Mouse (Mus musculus): ENCODE results near the gene Unc119. TPM values are rescaled to one million over a fixed set of nuclear protein-coding genes. Genes with fewer than 3 reads are reported as not detected.

Gene Unc119
- total and polyA plus RNA-seq, 2 experiments from 2014 or later = 79.6 to 141 TPM

- DNase-seq (ENCODE audit: low spot score) (no peak), ATAC-seq (ENCODE audit: low FRiP score) (no peak)
- Histone ChIP-seq H3K36me3 (ENCODE audit: insufficient read depth, low read length) (no peaks in the 10 kb centered on the region), H3K4me2 (ENCODE audit: low read depth, low read length, poor library complexity, severe bottlenecking) (no peak overlapping the region), H3K4me1 (ENCODE audit: insufficient read depth, low read length) (no peaks in the 10 kb centered on the region), H3K9me3 (ENCODE audit: low read length) (no peaks in the 10 kb centered on the region), H3K4me3 (ENCODE audit: low read depth, low read length) (no peak overlapping the region), H3K9ac (replicated peaks; ENCODE audit: low read length, poor library complexity, severe bottlenecking) (no peak overlapping the region), H3K27ac (ENCODE audit: low read depth, low read length) (no peak overlapping the region), H3K27me3 (ENCODE audit: insufficient read depth, low read length) (no peaks in the 10 kb centered on the region)
- WGBS = 87% methylated on average over 3 of the region's 3 CpGs
- TF ChIP-seq CTCF (IDR thresholded peaks at IDR 0.05) = no peak
These were observed 37.7 kb downstream of the Unc119 start for GRCm38 (mm10) chr11:78380996-78381395.

- Histone ChIP-seq H3K4me2 (ENCODE audit: low read depth, low read length, poor library complexity, severe bottlenecking) (no peak overlapping the region), H3K9me3 (ENCODE audit: low read length) (no peaks in the 10 kb centered on the region), H3K4me3 (ENCODE audit: low read depth, low read length) (no peak overlapping the region), H3K27ac (ENCODE audit: low read depth, low read length) (no peak overlapping the region), H3K36me3 (ENCODE audit: insufficient read depth, low read length) (no peaks in the 10 kb centered on the region), H3K4me1 (ENCODE audit: insufficient read depth, low read length) (no peaks in the 10 kb centered on the region), H3K9ac (replicated peaks; ENCODE audit: low read length, poor library complexity, severe bottlenecking) (no peak overlapping the region), H3K27me3 (ENCODE audit: insufficient read depth, low read length) (no peaks in the 10 kb centered on the region)
- 83% methylated on average over 7 of the region's 7 CpGs for WGBS
- no peak for TF ChIP-seq CTCF (IDR thresholded peaks at IDR 0.05)
- DNase-seq (ENCODE audit: low spot score) (no peak), ATAC-seq (ENCODE audit: low FRiP score) (no peak)
These were observed 39.0 kb downstream of the Unc119 start for GRCm38 (mm10) chr11:78382286-78382685.

- no peak for TF ChIP-seq CTCF (IDR thresholded peaks at IDR 0.05)
- no peak overlapping the region for H3K4me2 ChIP-seq (ENCODE audit: low read depth, low read length, poor library complexity, severe bottlenecking)
- H3K4me1 ChIP-seq (ENCODE audit: insufficient read depth, low read length) = no peaks in the 10 kb centered on the region
- no peaks in the 10 kb centered on the region for H3K36me3 ChIP-seq (ENCODE audit: insufficient read depth, low read length)
- DNase-seq (ENCODE audit: low spot score) (peak; percentile 21), ATAC-seq (ENCODE audit: low FRiP score) (no peak)
- H3K27ac ChIP-seq (ENCODE audit: low read depth, low read length) = no peak overlapping the region
- WGBS = 24% methylated on average over 5 of the region's 5 CpGs
- H3K9ac ChIP-seq (replicated peaks; ENCODE audit: low read length, poor library complexity, severe bottlenecking) = no peak overlapping the region
- H3K9me3 ChIP-seq (ENCODE audit: low read length) = no peaks in the 10 kb centered on the region
- no peak overlapping the region for H3K4me3 ChIP-seq (ENCODE audit: low read depth, low read length)
- no peaks in the 10 kb centered on the region for H3K27me3 ChIP-seq (ENCODE audit: insufficient read depth, low read length)
These were observed 39.4 kb downstream of the Unc119 start for GRCm38 (mm10) chr11:78382701-78383100.

- H3K9me3 ChIP-seq (ENCODE audit: low read length) = no peaks in the 10 kb centered on the region
These were observed 42.5 kb downstream of the Unc119 start for GRCm38 (mm10) chr11:78385776-78386175.

GRCm38 (mm10) chr11:78386508-78387043 lies 43.3 kb downstream of the Unc119 start, which contains the start of gene Foxn1:
Foxn1 (minus strand) TSS chr11:78386558.
- Histone ChIP-seq H3K4me3 (ENCODE audit: low read depth, low read length) (no peak within 1 kb of the TSS), H3K27ac (ENCODE audit: low read depth, low read length) (no peak within 1 kb of the TSS), H3K27me3 (ENCODE audit: insufficient read depth, low read length) (no peaks in the 10 kb centered on the region), H3K9ac (replicated peaks; ENCODE audit: low read length, poor library complexity, severe bottlenecking) (no peak within 1 kb of the TSS), H3K4me2 (ENCODE audit: low read depth, low read length, poor library complexity, severe bottlenecking) (no peak within 1 kb of the TSS), H3K4me1 (ENCODE audit: insufficient read depth, low read length) (no peaks in the 10 kb centered on the region), H3K36me3 (ENCODE audit: insufficient read depth, low read length) (no peaks in the 10 kb centered on the region), H3K9me3 (ENCODE audit: low read length) (no peaks in the 10 kb centered on the region)
- no peak for DNase-seq (ENCODE audit: low spot score)
- TF ChIP-seq CTCF (IDR thresholded peaks at IDR 0.05) = no peak
- ATAC-seq (ENCODE audit: low FRiP score) = no peak
- 81% methylated on average over 14 of the region's 14 CpGs for WGBS

More at GRCm38 (mm10) chr11:78385776-78386175, 42.5 kb downstream of the Unc119 start:
- WGBS = 86% methylated on average over 10 of the region's 10 CpGs
- Histone ChIP-seq H3K4me2 (ENCODE audit: low read depth, low read length, poor library complexity, severe bottlenecking) (no peak overlapping the region), H3K4me1 (ENCODE audit: insufficient read depth, low read length) (no peaks in the 10 kb centered on the region), H3K4me3 (ENCODE audit: low read depth, low read length) (no peak overlapping the region), H3K27ac (ENCODE audit: low read depth, low read length) (no peak overlapping the region), H3K27me3 (ENCODE audit: insufficient read depth, low read length) (no peaks in the 10 kb centered on the region), H3K36me3 (ENCODE audit: insufficient read depth, low read length) (no peaks in the 10 kb centered on the region), H3K9ac (replicated peaks; ENCODE audit: low read length, poor library complexity, severe bottlenecking) (no peak overlapping the region)
- no peak for ATAC-seq (ENCODE audit: low FRiP score)
- no peak for TF ChIP-seq CTCF (IDR thresholded peaks at IDR 0.05)
- no peak for DNase-seq (ENCODE audit: low spot score)

- no peak for TF ChIP-seq CTCF (IDR thresholded peaks at IDR 0.05)
- no peak for ATAC-seq (ENCODE audit: low FRiP score)
These were observed 49.4 kb downstream of the Unc119 start for GRCm38 (mm10) chr11:78392728-78393127.

More at GRCm38 (mm10) chr11:78392728-78393127, 49.4 kb downstream of the Unc119 start:
- H3K4me1 ChIP-seq (ENCODE audit: insufficient read depth, low read length) = no peaks in the 10 kb centered on the region
- no peak overlapping the region for H3K27ac ChIP-seq (ENCODE audit: low read depth, low read length)
- no peaks in the 10 kb centered on the region for H3K27me3 ChIP-seq (ENCODE audit: insufficient read depth, low read length)
- no peak for DNase-seq (ENCODE audit: low spot score)
- no peak overlapping the region for H3K4me3 ChIP-seq (ENCODE audit: low read depth, low read length)
- no peaks in the 10 kb centered on the region for H3K9me3 ChIP-seq (ENCODE audit: low read length)
- 89% methylated on average over 3 of the region's 3 CpGs for WGBS
- H3K4me2 ChIP-seq (ENCODE audit: low read depth, low read length, poor library complexity, severe bottlenecking) = no peak overlapping the region
- no peak overlapping the region for H3K9ac ChIP-seq (replicated peaks; ENCODE audit: low read length, poor library complexity, severe bottlenecking)
- no peaks in the 10 kb centered on the region for H3K36me3 ChIP-seq (ENCODE audit: insufficient read depth, low read length)

Data from midbrain, postnatal 0 days (tissue).